Mouse (Mus musculus): ENCODE data around the gene Vmac. TPM values are rescaled to one million over a fixed set of nuclear protein-coding genes. Genes with fewer than 3 reads are reported as not detected.

Vmac gene
- polyA plus RNA-seq (2012; rRNA removed): 12.7 and 17.2 TPM in 2 replicates

GRCm38 (mm10) chr17:56717363-56718058, at the start of gene Vmac, which contains the start of gene Ndufa11:
Vmac (minus strand) TSS chr17:56718022.
Ndufa11 (plus strand) TSS chr17:56717767.

GRCm38 (mm10) chr17:56764474-56765354, 46.9 kb upstream of the Vmac start, which contains the start of gene Dus3l:
Dus3l (plus strand) TSS chr17:56764757.

GRCm38 (mm10) chr17:56757416-56758123, 39.7 kb upstream of the Vmac start, which contains the start of gene Nrtn:
Nrtn (minus strand) TSS chr17:56757530.

GRCm38 (mm10) chr17:56672941-56673646, 44.7 kb downstream of the Vmac start, which contains the start of gene Ranbp3:
Ranbp3 (plus strand) TSS chr17:56673294.

Other genes with a start within 250 kb of the Vmac start
- gene Ptprs, start 241.5 kb downstream of the Vmac start, polyA plus RNA-seq (2012; rRNA removed): 51.4 and 69.9 TPM in 2 replicates
- gene Znrf4, start 205.6 kb downstream of the Vmac start, polyA plus RNA-seq (2012; rRNA removed): not detected in 2 replicates
- gene Gm20219, start 163.6 kb downstream of the Vmac start, polyA plus RNA-seq (2012; rRNA removed): 18.8 and 19.0 TPM in 2 replicates
- 39.6 and 58.7 TPM in 2 replicates for gene Safb2, start 133.4 kb downstream of the Vmac start, polyA plus RNA-seq (2012; rRNA removed)
- gene Safb, start 133.2 kb downstream of the Vmac start, polyA plus RNA-seq (2012; rRNA removed): 42.0 and 56.8 TPM in 2 replicates
- gene 2410015M20Rik, start 108.3 kb downstream of the Vmac start, polyA plus RNA-seq (2012; rRNA removed): 65.1 and 76.9 TPM in 2 replicates
- 923 and 1,272 TPM in 2 replicates for gene Rpl36, start 104.6 kb downstream of the Vmac start, polyA plus RNA-seq (2012; rRNA removed)
- gene Lonp1, start 91.1 kb downstream of the Vmac start, polyA plus RNA-seq (2012; rRNA removed): 30.8 and 35.7 TPM in 2 replicates
- 0.05 and 0.08 TPM in 2 replicates for gene Catsperd, start 89.9 kb downstream of the Vmac start, polyA plus RNA-seq (2012; rRNA removed)
- 41.3 and 41.5 TPM in 2 replicates for gene Ranbp3, start 44.7 kb downstream of the Vmac start, polyA plus RNA-seq (2012; rRNA removed)
- 612 and 926 TPM in 2 replicates for gene Ndufa11, start 255 bp downstream of the Vmac start, polyA plus RNA-seq (2012; rRNA removed)
- 61.1 and 186 TPM in 2 replicates for gene Nrtn, start 39.5 kb upstream of the Vmac start, polyA plus RNA-seq (2012; rRNA removed)
- gene Dus3l, start 46.7 kb upstream of the Vmac start, polyA plus RNA-seq (2012; rRNA removed): 42.5 and 43.8 TPM in 2 replicates
- gene Prr22, start 52.2 kb upstream of the Vmac start, polyA plus RNA-seq (2012; rRNA removed): 2.9 and 3.5 TPM in 2 replicates
- gene Rfx2, start 113.0 kb upstream of the Vmac start, polyA plus RNA-seq (2012; rRNA removed): 10.5 and 10.9 TPM in 2 replicates
- gene Acsbg2, start 156.4 kb upstream of the Vmac start, polyA plus RNA-seq (2012; rRNA removed): not detected in 2 replicates
- gene 1700061G19Rik, start 157.5 kb upstream of the Vmac start, polyA plus RNA-seq (2012; rRNA removed): 0.18 and 0.25 TPM in 2 replicates
- gene Mllt1, start 217.4 kb upstream of the Vmac start, polyA plus RNA-seq (2012; rRNA removed): 24.1 and 27.8 TPM in 2 replicates